Mouse (Mus musculus) CD4-positive, CD25-positive, alpha-beta regulatory T cell, adult 2 months (primary cell): ENCODE data around the gene Smagp.

Experiments used
- DNase-seq: peaks from one replicate; pipeline ENCODE4 v3.0.0-alpha.2; 2012; ENCODE audit warnings: low read depth, low spot score

The Smagp gene

GRCm38 (mm10) chr15:100636700-100637501, at the start of gene Smagp:
Gene Smagp, minus strand, starts transcription at chr15:100636940.
- peak; percentile 44 for DNase-seq

GRCm38 (mm10) chr15:100686434-100686833, 49.7 kb upstream of the Smagp start:
- no peak for DNase-seq

GRCm38 (mm10) chr15:100685849-100686248, 49.1 kb upstream of the Smagp start:
- DNase-seq, result no peak

GRCm38 (mm10) chr15:100685255-100685654, 48.5 kb upstream of the Smagp start:
- DNase-seq, result peak; percentile 43

- no peak for DNase-seq
Observed at GRCm38 (mm10) chr15:100684450-100684849, 47.7 kb upstream of the Smagp start.

GRCm38 (mm10) chr15:100683041-100683440, 46.3 kb upstream of the Smagp start:
- peak; percentile 95 for DNase-seq

GRCm38 (mm10) chr15:100681770-100682169, 45.0 kb upstream of the Smagp start:
- no peak for DNase-seq

- no peak for DNase-seq
Observed at GRCm38 (mm10) chr15:100680381-100680780, 43.6 kb upstream of the Smagp start.

- no peak for DNase-seq
Observed at GRCm38 (mm10) chr15:100679005-100679404, 42.3 kb upstream of the Smagp start.

- no peak for DNase-seq
Observed at GRCm38 (mm10) chr15:100678581-100678980, 41.8 kb upstream of the Smagp start.

- DNase-seq, result no peak
Observed at GRCm38 (mm10) chr15:100677675-100678074, 40.9 kb upstream of the Smagp start.

- peak; percentile 43 for DNase-seq
Observed at GRCm38 (mm10) chr15:100676521-100676920, 39.8 kb upstream of the Smagp start.

- DNase-seq, result no peak
Observed at GRCm38 (mm10) chr15:100675486-100675885, 38.7 kb upstream of the Smagp start.

GRCm38 (mm10) chr15:100674566-100674965, 37.8 kb upstream of the Smagp start:
- DNase-seq, result no peak

GRCm38 (mm10) chr15:100673585-100674391, 37.0 kb upstream of the Smagp start:
- no peak for DNase-seq

- no peak for DNase-seq
Observed at GRCm38 (mm10) chr15:100670833-100671232, 34.1 kb upstream of the Smagp start.

- peak; percentile 78 for DNase-seq
Observed at GRCm38 (mm10) chr15:100670004-100670403, 33.3 kb upstream of the Smagp start.

GRCm38 (mm10) chr15:100669337-100669736, 32.6 kb upstream of the Smagp start, which contains the start of gene Bin2:
Gene Bin2, minus strand, starts transcription at chr15:100669553.
- peak; percentile 90 for DNase-seq

GRCm38 (mm10) chr15:100667871-100668545, 31.3 kb upstream of the Smagp start:
- peak; percentile 66 for DNase-seq

- no peak for DNase-seq
Observed at GRCm38 (mm10) chr15:100667420-100667819, 30.7 kb upstream of the Smagp start.

GRCm38 (mm10) chr15:100666851-100667250, 30.1 kb upstream of the Smagp start:
- peak; percentile 26 for DNase-seq

- peak; percentile 39 for DNase-seq
Observed at GRCm38 (mm10) chr15:100666219-100666696, 29.5 kb upstream of the Smagp start.
